Mouse (Mus musculus) T-helper 1 cell (primary cell): ENCODE data around the gene Col9a1.

Experiments used
- in situ Hi-C: fragments of 300-600 bp; cut with MboI, MseI; formaldehyde crosslinking; loops from one replicate; pipeline ENCODE4 v1.15.1; 2025; ENCODE audit warnings: high pct_unique_total_duplicates

Col9a1 gene

DNA sequence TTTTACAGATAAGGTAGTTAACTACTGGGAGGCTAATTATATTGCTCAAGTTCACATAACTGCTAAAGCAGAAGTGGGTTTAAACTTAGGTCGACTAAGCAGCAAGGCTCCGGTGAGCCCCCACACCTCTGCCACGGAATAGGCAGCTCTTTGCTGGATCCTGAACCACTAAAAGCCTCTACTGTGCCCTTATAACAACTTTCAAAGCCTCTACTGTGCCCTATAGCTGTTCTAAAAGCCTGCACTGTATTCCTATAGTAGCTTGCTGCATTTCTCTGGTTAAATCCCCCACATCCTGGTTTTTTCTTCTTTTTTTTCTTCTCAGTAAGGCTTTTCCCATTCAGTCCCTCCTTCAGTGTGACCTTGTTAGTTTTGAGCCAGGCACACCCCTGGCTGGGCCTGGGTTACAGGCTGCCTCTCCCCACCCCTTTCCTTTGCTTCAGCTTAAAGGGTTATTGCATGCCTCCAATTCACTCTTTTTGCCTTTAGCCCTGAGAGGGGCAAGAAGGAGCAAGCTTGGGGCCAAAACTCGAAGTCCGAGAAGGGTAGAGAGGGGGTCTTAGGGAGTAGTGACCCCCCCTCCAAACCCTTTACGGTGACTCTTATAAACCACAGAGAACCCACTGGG, at the start of gene Col9a1:
Gene Col9a1, plus strand, starts transcription at position 387 of the 628 bp plus-strand sequence.
- in situ Hi-C loops = loop anchor here (10.0 kb wide), 1 partner anchor 353 kb away; no protein-coding TSS in a partner anchor

DNA sequence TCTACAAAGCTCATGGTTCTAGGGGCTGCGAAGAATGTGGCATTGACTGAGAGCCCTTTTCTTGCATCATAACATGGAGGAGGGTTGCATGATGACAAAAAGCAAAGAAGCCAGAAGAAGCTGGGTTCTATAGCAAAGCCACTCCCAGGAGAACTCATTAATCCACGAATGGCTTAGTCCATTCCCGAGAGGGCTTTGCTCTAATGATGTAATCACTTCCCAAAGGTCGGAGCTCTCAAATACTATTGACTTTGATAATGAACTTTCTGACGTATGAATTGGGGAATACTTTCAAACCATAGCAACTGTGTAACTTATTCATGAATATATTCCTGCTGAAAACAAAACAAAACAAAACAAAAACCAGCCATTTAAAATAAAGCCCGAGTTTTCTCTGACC, 49.5 kb upstream of the Col9a1 start:
- in situ Hi-C loops = no loop called here

DNA sequence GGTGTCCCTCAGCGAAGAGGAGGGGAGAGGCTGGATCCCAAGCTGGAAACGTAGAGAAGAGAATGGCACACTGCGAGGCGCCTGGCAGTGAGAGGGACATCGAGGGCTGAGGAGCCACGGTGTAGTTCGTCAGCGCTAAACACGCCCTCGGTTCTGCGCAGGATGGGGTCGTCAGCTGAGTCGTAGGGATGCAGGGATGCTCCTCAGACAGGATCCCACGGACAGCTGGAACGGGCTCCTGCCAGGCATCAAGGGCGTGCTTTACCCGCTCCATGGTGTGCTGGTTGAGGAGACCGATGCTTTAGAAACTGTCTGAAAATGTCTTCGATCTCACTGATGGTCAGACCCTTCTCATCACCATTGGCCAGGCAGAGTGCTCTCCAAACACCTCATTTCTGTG, 43.6 kb upstream of the Col9a1 start:
- in situ Hi-C loops = no loop called here

DNA sequence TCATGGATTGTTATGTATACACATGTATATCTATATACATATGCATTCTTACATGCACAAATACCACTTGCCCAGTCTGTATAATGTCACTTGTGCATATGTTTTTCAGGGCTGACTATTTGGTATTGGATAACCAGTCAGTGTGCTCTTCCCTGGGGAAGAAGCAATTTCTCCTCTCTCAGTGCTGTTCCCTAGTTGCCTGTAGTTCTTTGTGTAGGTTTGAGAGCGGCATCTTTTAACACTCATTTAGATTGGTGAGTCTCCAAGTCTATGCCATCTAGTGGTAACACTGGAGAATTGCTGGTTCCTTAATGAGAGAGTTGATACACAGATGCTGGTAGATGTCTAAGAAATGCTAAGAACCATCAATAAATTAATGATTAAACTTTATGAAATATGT, 42.6 kb upstream of the Col9a1 start:
- in situ Hi-C loops = loop anchor here (5.0 kb wide), 1 partner anchor 312 kb away; no protein-coding TSS in a partner anchor

DNA sequence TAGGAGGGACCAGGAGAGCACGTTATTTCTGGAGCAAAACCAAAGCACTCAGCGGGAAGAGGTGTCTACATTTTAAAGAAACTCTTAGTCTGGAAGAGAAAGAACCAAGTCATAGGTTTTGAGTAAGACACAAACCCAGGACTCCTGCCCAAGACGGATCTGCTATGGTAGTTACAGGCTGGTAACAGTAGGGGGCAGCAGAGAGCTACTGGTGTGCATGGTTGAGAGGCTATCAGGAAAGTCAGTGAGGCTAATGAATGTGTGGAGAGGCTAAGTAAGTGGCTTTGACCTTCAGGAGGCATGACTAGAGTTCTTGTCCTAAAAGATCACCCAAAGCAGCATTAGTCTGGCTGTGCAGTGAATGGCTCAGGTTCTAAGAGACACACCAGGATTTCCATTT, 40.3 kb upstream of the Col9a1 start:
- in situ Hi-C loops = loop anchor here (5.0 kb wide), 1 partner anchor 315 kb away; no protein-coding TSS in a partner anchor

DNA sequence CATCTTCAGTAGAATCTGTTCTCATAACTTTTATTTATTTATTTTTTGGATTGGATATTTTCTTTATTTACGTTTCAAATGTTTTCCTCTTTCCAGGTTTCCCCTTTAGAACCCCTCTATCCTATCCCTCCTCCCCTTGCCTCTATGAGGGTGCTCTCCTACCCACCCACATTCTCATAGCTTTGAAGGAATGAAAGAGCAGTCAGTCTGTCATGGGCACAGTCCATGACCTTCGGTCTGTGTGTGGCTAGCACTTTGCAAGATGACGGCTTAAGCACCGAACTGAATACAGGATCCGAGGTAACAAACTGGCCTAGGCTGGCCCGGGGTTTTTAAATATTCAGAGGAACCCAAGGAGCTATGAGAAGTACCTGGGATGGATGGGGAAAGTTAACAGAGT, 36.9 kb upstream of the Col9a1 start:
- in situ Hi-C loops = no loop called here

DNA sequence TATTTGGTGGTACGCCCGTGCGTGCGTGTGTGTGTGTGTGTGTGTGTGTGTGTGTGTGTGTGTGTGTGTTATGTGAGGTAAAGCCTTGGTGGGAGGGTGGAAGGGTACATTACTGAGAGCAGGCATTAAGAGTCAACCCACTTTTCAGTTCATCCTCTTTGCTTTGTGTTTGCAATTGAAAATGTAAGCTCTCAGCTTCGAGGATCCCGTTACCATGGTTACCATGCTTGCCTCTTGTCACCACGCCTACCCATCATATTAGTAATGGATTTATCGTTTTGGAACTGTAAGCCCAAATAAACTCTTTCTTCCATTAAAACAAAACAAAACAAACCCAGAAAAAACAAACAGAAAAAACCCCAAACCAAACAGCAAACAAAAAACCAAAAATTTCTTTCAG, 33.9 kb upstream of the Col9a1 start:
- in situ Hi-C loops = no loop called here

DNA sequence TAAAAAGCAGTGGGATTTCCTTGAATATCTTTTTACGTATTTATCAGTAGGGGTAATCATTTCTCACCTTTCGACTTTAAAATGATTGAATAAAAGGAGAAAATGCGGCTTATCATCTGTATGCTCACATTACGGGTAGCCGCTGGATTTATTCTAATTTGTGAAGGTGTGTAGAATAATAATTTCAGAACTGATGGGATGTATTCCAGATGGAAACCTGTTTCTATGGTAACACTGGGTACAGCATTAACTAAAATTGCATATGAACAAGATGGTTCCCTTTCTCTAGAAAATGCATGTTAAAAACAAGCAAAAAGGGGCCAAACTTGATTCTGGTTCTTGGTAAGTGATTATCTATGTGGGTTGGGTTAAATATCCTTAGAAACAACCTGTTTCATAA, 19.7 kb upstream of the Col9a1 start:
- in situ Hi-C loops = no loop called here

DNA sequence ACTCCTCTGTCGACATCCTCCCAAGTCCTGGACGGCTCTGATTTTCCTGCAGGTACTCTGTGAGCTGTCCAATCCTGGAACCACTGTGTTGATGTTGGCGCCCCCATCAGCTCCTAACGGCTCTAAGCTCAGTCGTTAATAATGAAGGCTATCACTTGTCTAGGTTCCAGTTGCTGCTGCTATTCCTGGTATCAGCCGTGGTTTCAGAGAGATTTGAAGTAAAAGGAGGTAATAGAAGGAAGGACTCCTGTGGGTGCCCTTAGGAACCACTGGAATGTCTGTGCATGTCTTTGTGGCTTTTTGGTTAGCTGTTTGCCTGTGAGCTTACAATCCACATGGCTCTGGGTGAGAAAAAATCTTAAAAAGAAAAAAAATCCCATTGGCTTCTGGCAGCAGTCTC, 8.0 kb upstream of the Col9a1 start:
- in situ Hi-C loops = no loop called here

DNA sequence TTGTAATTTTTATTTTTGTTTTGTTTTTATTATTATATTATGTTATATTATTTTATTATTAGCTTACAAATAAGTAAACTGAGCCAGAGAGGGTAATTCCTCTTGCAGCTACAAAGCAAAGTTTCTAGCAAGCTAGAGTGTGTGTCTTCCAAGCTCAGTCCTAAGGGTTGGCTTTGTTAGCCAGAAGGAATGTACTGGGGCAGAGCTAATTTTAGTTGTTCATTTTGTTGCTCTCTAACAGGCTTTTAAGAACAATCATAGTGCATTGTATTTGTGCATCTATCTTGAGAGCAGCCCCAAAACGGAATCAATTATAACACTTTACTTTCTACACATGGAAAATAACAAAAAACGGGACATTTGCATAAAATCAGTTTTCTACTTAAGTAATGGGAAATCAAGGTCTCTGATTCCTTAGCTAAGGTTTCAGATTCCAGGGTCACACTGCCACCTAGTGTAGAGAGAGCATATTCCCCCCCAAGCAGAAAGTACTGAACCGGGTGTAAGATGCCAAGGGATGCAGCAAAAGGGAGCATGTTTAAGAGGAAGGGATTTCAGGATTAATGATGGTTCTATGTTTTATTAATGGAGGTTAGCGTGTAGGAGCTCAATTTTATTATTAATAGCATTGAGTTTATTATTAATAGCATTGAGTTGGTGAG, 6.1 kb upstream of the Col9a1 start:
- in situ Hi-C loops = loop anchor here (10.0 kb wide), 1 partner anchor 347 kb away; no protein-coding TSS in a partner anchor

DNA sequence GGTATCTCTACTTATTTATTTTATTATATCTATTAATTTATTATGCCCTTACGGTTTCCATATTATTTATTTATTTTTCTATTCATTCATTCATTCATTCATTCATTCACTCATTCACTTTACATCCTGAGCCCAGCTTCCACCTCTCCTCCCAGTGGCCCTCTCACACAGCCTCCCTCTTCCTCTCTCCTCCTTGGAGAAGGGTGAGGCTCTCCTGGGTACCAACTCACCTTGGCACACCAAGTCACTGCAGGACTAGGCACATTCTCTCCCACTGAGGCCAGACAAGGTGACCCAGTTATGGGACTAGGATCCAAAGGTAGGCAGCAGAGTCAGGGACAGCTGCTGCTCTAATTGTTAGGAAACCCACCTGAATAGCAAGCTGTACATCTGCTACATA, 5.5 kb upstream of the Col9a1 start:
- in situ Hi-C loops = loop anchor here (10.0 kb wide), 1 partner anchor 347 kb away; no protein-coding TSS in a partner anchor

DNA sequence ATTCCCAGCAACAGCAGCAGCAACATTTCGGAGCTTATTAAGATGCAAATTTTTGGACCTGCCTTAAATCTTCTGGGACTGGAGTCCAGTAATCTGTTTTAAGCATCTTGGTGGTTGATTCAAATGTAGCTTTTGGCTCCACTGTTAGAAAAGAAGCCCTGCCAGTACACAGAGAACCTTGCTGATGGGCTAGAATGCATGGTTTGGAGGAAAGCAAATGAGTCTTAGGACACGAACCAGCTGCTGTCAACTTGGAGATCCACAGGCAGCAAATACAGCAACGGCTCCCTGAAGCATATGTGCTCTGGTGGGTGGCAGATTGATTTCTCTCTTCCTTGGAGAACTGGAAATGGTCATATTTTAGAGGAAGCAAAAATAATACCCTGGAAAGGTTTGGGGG, 4.8 kb upstream of the Col9a1 start:
- in situ Hi-C loops = loop anchor here (10.0 kb wide), 1 partner anchor 348 kb away; no protein-coding TSS in a partner anchor

DNA sequence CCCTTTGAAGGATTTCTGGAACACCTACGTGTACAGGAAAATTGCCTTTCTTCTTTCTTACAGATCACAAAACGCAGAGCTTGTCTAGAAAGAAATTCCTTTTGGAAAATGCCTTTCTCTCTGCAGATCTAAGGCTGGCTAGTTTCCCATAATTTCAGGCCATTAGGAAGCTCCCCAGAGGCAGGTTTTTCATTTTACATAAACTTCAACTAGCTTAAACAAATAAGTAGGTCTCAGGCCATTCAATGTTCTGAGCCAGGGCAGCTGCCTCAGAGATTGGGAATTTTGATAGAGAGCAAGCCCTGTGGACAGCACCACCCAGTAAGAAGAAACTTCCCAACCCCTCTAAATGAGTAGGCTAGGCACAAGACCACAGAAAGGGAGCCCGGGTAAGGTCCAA, 1.6 kb upstream of the Col9a1 start:
- in situ Hi-C loops = loop anchor here (10.0 kb wide), 1 partner anchor 351 kb away; no protein-coding TSS in a partner anchor

DNA sequence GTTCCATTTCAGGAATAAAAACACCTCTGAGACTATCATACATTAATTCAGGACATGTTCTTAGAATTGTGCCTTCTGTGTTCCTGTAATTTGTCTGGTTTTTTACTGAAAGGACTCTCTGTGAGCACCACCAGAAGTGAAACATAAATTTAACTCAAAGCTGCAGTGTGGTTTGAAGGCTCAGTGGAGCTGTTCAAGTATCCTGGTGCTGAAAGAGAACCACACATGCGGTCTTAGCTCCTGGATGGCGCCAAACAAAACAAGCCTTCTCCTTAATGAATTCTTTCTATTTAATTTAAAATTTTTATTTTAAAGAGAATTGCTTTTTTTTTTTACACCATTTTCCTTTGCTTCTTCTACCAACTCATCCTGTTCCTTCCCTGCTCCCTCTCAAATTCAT, 2.4 kb downstream of the Col9a1 start:
- in situ Hi-C loops = loop anchor here (10.0 kb wide), 1 partner anchor 355 kb away; no protein-coding TSS in a partner anchor

DNA sequence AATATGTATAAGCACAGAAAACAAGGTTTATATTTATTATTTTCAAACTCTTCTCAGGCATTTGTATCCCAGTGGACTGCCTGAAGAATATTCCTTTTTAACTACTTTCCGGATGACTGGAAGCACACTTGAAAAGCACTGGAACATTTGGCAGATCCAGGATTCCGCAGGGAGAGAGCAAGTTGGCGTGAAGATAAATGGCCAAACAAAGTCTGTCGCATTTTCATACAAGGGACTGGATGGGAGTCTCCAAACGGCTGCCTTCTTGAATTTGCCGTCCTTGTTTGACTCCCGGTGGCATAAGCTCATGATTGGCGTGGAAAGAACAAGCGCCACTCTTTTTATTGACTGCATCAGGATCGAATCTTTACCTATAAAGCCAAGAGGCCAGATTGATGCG, 7.6 kb downstream of the Col9a1 start:
- in situ Hi-C loops = no loop called here

DNA sequence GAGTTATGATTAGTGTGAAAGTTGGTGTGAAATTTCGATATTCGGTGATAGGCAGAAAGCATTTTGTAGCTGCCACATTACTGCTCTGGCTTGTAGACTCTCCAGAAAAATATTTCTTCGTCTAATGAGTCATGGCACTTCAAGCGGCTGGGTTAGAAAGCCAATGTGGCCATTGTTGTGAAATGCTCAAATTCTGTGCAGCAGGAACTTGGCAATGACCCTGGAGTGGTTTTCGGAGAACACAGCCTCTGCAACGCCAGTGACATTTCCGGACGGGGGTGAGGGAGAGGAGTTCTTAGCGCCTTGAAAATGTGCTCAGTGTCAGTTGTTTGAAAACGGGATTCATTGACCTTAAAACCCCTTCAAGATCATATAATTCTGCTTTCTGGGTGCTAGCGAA, 9.6 kb downstream of the Col9a1 start:
- in situ Hi-C loops = no loop called here

DNA sequence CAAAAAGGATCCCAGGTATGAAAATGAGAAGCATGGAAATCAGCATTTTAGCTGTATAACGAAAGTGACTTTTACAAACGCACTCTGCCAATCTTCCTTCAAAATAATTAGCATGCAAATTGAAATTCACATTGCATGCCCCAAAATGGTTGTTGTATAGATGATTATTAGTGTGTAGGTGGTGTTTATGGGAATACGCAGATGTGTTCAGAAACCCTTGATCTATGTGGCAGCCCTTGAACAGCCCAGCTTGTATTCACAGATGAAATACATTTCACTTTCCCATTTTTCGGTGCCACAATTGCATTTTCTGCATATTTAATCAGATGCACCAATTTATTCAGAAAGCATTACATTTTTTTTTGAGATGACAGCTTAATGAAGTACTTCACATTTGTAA, 14.3 kb downstream of the Col9a1 start:
- in situ Hi-C loops = no loop called here

DNA sequence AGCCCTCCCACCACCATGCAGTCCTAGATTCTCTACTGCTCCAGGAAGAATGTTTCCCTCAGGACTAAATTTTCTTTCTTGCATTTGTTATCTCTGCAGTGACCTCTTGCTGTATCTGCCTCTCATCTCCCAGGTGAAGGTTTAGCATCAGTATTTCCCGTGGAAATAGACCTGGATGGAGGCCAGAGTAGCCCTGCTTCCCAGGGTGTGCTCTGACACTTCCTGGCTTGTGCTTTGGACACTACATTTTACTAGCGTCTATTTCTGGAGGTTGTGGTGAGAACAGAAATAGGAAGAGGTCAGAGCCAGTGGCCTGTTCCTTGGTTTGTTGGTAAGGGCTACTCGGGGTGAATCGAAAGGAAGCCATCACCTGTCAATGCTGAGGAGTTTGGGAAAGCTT, 16.7 kb downstream of the Col9a1 start:
- in situ Hi-C loops = no loop called here

DNA sequence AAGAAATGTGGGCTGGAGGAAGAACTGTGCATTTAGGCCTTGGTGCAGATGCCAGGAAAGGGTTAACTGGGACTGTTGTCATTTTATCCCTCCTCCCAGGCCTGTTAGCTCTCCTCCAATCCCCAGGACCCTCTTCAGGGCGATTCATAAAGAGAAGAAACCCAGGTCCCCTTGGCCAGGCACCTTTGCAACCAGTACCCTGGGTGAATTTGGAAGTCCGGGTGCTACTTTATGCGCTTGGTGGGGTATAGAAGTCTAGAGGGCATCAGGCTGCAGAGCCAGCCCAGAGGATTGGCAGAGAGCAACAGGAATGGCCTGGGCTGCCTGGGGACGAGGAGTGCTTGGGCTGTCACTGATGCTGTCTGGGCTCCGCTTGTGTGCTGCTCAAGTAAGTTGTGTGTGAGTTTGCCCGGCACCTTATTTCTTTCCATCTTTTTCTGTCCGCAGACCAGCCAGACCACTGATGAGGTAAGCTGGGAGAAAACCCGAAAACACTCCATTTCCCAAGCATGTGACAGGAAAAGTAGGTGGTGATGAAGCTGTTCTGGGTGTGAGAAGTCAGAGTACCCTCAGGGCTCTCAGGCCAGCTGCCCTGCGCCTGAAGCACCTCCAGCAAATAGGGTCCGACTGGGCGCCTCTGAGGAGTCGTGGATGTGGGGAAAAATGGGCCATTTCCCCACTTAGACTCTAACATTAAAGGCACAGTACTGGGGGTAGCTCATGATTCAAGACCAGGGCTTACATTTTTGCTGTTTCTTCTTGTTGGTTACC, 17.8 kb downstream of the Col9a1 start:
- in situ Hi-C loops = no loop called here

DNA sequence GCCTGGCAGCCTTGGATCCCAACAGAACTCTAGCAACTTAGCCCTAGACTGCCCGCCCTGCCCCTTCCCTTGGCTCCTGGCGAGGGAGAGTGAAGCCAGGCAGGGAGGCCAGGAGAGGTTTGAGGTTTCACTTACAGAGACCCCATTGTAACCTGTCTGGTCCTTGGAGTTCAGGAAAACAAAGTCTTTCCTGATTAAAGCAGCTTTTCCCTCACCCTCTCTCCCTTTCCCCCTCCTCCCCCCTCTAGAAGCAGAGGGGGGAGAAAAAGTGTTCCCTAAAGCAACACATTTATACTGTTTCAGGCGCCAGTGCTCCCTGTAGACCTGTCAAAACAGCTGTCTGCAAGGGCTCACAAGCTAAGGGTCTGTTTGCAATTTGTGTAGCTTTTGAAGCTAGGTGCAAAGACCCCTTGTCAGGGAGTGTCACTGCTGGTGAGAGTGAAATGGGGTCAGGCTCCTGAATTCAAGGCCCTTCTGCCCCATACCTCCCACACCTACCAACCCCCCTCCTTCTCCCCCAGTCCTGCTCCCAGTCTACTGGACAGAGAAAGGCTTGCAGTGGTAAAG, 18.6 kb downstream of the Col9a1 start:
- in situ Hi-C loops = no loop called here

DNA sequence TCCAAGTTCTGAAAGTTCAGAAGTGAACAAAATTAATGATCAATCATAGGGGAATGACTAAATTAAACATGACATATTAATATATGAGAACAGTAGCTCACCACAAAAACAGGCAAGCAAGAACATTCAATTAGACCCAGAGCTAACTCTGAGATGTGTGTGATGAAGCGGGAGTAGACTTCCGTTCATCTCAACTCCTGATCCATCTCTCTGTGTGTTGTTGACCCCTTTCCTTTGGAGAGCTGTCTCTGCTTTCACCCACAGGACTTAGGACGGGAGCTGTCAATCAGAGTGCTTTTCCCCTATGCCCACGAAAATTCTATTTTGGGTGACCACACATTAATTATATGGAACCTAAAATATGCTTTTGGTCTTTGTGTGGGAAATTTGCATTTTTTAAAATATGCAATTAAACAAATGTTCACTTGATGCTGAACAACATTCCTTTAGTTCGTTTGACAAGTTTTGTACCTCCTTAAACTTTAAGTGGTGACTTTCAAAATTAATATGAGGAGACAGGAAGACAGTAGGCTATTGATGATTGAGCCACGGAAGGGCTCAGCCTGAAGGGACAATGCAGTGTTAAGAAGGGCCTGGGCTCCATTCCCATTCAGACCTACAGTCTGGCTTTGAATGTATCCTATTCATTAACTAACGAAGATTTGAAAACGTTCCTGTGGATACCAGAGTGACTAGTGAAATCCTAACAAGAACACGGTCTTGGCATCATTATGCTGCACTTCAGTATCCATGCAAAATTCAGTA, 34.4 kb downstream of the Col9a1 start:
- in situ Hi-C loops = no loop called here
